Mouse (Mus musculus): ENCODE measurements around the gene Il2rb. TPM values are rescaled to one million over a fixed set of nuclear protein-coding genes. Genes with fewer than 3 reads are reported as not detected.

Gene Il2rb
- total and polyA plus RNA-seq, 3 experiments = 0.04 TPM; not detected in 2

GRCm38 (mm10) chr15:78504816-78505215 is 9.7 kb upstream of the Il2rb start:
- Histone ChIP-seq H3K9ac (ENCODE audit: control insufficient read depth, low read depth, low read length, poor library complexity, severe bottlenecking) (no peak overlapping the region), H3K4me1 (ENCODE audit: control insufficient read depth in 1 of 2, insufficient read depth in 2 of 2, low read length in 2 of 2) (no peaks in the 10 kb centered on the region), H3K79me2 (ENCODE audit: control insufficient read depth, insufficient read depth, low read length, poor library complexity) (no peaks in the 10 kb centered on the region), H3K4me3 (ENCODE audit: control insufficient read depth in 1 of 2, insufficient read depth in 1 of 2, low read depth in 2 of 2, low read length in 2 of 2) (no peak overlapping the region), H3K9me3 (replicated peaks; ENCODE audit: insufficient read depth, low read length) (no peaks in the 10 kb centered on the region), H3K27me3 (ENCODE audit: control insufficient read depth in 1 of 2, insufficient read depth in 2 of 2, low read length in 2 of 2) (no peaks in the 10 kb centered on the region; a peak in 1 of 4 replicates), H3K36me3 (ENCODE audit: control insufficient read depth in 1 of 2, insufficient read depth in 2 of 2, low read length in 2 of 2) (no peaks in the 10 kb centered on the region), H3K27ac (ENCODE audit: control insufficient read depth, low read depth, low read length) (no peak overlapping the region)
- TF ChIP-seq POLR2A (IDR thresholded peaks at IDR 0.05; ENCODE audit: control insufficient read depth in 1 of 2, insufficient read depth in 1 of 2, low read depth in 1 of 2, low read length in 2 of 2, poor library complexity in 1 of 2) (no peak), UBTF (IDR thresholded peaks at IDR 0.05; ENCODE audit: borderline replicate concordance, insufficient read depth, low read depth, low read length) (no peak), USF1 (IDR thresholded peaks at IDR 0.05; ENCODE audit: low read depth, low read length) (no peak), CHD2 (IDR thresholded peaks at IDR 0.05; ENCODE audit: low read length) (no peak), KAT2A (conservative IDR thresholded peaks at IDR 0.05; ENCODE audit: low read depth, low read length) (no peak), TCF12 (IDR thresholded peaks at IDR 0.05; ENCODE audit: low read depth, low read length) (no peak), USF2 (IDR thresholded peaks at IDR 0.05; ENCODE audit: borderline replicate concordance in 1 of 2, insufficient read depth in 1 of 2, low read depth in 1 of 2, low read length in 2 of 2) (no peak)
- DNase-seq (ENCODE audit: low read depth, low spot score) = no peak

GRCm38 (mm10) chr15:78504013-78504412 is 8.9 kb upstream of the Il2rb start:
- H3K79me2 ChIP-seq (ENCODE audit: control insufficient read depth, insufficient read depth, low read length, poor library complexity) = no peaks in the 10 kb centered on the region
- H3K36me3 ChIP-seq (ENCODE audit: control insufficient read depth in 1 of 2, insufficient read depth in 2 of 2, low read length in 2 of 2) = no peaks in the 10 kb centered on the region
- no peaks in the 10 kb centered on the region; a peak in 1 of 4 replicates for H3K27me3 ChIP-seq (ENCODE audit: control insufficient read depth in 1 of 2, insufficient read depth in 2 of 2, low read length in 2 of 2)
- H3K4me3 ChIP-seq (ENCODE audit: control insufficient read depth in 1 of 2, insufficient read depth in 1 of 2, low read depth in 2 of 2, low read length in 2 of 2) = no peak overlapping the region
- DNase-seq (ENCODE audit: low read depth, low spot score) = no peak
- H3K9ac ChIP-seq (ENCODE audit: control insufficient read depth, low read depth, low read length, poor library complexity, severe bottlenecking) = no peak overlapping the region
- H3K9me3 ChIP-seq (replicated peaks; ENCODE audit: insufficient read depth, low read length) = no peaks in the 10 kb centered on the region
- H3K27ac ChIP-seq (ENCODE audit: control insufficient read depth, low read depth, low read length) = no peak overlapping the region
- TF ChIP-seq GABPA (IDR thresholded peaks at IDR 0.05; ENCODE audit: low read depth, low read length) (no peak), MAFK (IDR thresholded peaks at IDR 0.05; ENCODE audit: borderline replicate concordance, low read depth, low read length) (no peak), POLR2AphosphoS5 (IDR thresholded peaks at IDR 0.05; ENCODE audit: borderline replicate concordance, low read depth, low read length) (no peak)
- no peaks in the 10 kb centered on the region for H3K4me1 ChIP-seq (ENCODE audit: control insufficient read depth in 1 of 2, insufficient read depth in 2 of 2, low read length in 2 of 2)

GRCm38 (mm10) chr15:78502437-78503132 is 7.5 kb upstream of the Il2rb start:
- DNase-seq (ENCODE audit: low read depth, low spot score) = no peak
- Histone ChIP-seq H3K79me2 (ENCODE audit: control insufficient read depth, insufficient read depth, low read length, poor library complexity) (no peaks in the 10 kb centered on the region), H3K36me3 (ENCODE audit: control insufficient read depth in 1 of 2, insufficient read depth in 2 of 2, low read length in 2 of 2) (no peaks in the 10 kb centered on the region), H3K9me3 (replicated peaks; ENCODE audit: insufficient read depth, low read length) (no peaks in the 10 kb centered on the region), H3K4me1 (ENCODE audit: control insufficient read depth in 1 of 2, insufficient read depth in 2 of 2, low read length in 2 of 2) (no peaks in the 10 kb centered on the region), H3K27ac (ENCODE audit: control insufficient read depth, low read depth, low read length) (no peak overlapping the region), H3K4me3 (ENCODE audit: control insufficient read depth in 1 of 2, insufficient read depth in 1 of 2, low read depth in 2 of 2, low read length in 2 of 2) (no peak overlapping the region), H3K27me3 (ENCODE audit: control insufficient read depth in 1 of 2, insufficient read depth in 2 of 2, low read length in 2 of 2) (no peaks in the 10 kb centered on the region), H3K9ac (ENCODE audit: control insufficient read depth, low read depth, low read length, poor library complexity, severe bottlenecking) (no peak overlapping the region)
- TF ChIP-seq MEF2A (IDR thresholded peaks at IDR 0.05; ENCODE audit: extremely low read depth, insufficient replicate concordance, low read depth, low read length, poor library complexity, severe bottlenecking) (no peak), NRF1 (IDR thresholded peaks at IDR 0.05; ENCODE audit: insufficient read depth, low read depth, low read length, poor library complexity, severe bottlenecking) (no peak), SIN3A (IDR thresholded peaks at IDR 0.05; ENCODE audit: low read length) (no peak), BHLHE40 (IDR thresholded peaks at IDR 0.05; ENCODE audit: borderline replicate concordance, low read depth, low read length) (no peak), JUND (IDR thresholded peaks at IDR 0.05; ENCODE audit: low read depth, low read length) (no peak), MYB (IDR thresholded peaks at IDR 0.05; ENCODE audit: low read depth, low read length) (no peak), MXI1 (IDR thresholded peaks at IDR 0.05; ENCODE audit: low read depth, low read length) (no peak)

Measured in MEL (cell line).